Mouse (Mus musculus) hindbrain, embryonic 13.5 days (tissue): ENCODE measurements around the gene Sycp3. TPM values are rescaled to one million over a fixed set of nuclear protein-coding genes. Genes with fewer than 3 reads are reported as not detected.
"Not testable (repeated sequence)": the region's sequence is repeated elsewhere in the genome, so short reads cannot be mapped to it uniquely, and the experiment has no call there.

Source experiments
- ATAC-seq: fragments of 200-750 bp; cut with Nextera tagmentation; 2 replicates; pipeline ENCODE4 v1.8.0; 2017; ENCODE audit warnings: moderate TSS enrichment; ENCODE audit not compliant: low FRiP score
- H3K27ac ChIP-seq: fragments of 300-500 bp; sonication (generic); 2 replicates; pipeline ENCODE4 v1.5.1; 2015; ENCODE audit warnings: inconsistent platforms, mild to moderate bottlenecking, moderate library complexity
- H3K27me3 ChIP-seq: fragments of 300-500 bp; sonication (generic); 2 replicates; pipeline ENCODE4 v1.6.1; 2015; ENCODE audit warnings: mild to moderate bottlenecking, inconsistent platforms
- H3K36me3 ChIP-seq: fragments of 300-500 bp; sonication (generic); 2 replicates; pipeline ENCODE4 v1.6.1; 2015; ENCODE audit warnings: mild to moderate bottlenecking, inconsistent platforms
- H3K4me1 ChIP-seq: fragments of 300-500 bp; sonication (generic); replicated peaks from 2 replicates; pipeline ENCODE4 v1.6.1; 2015; ENCODE audit warnings: inconsistent platforms
- H3K4me2 ChIP-seq: fragments of 300-500 bp; sonication (generic); 2 replicates; pipeline ENCODE4 v1.6.1; 2015; ENCODE audit warnings: inconsistent platforms, mild to moderate bottlenecking, moderate library complexity
- H3K4me3 ChIP-seq: fragments of 300-500 bp; sonication (generic); 2 replicates; pipeline ENCODE4 v1.5.1; 2015; ENCODE audit warnings: mild to moderate bottlenecking, inconsistent platforms
- H3K9ac ChIP-seq: fragments of 300-500 bp; sonication (generic); 2 replicates; pipeline ENCODE4 v1.6.1; 2015; ENCODE audit warnings: mild to moderate bottlenecking, inconsistent platforms
- H3K9me3 ChIP-seq: fragments of 300-500 bp; sonication (generic); 2 replicates; pipeline ENCODE4 v1.6.1; 2016; ENCODE audit warnings: inconsistent platforms
- WGBS: fragments of 180-500 bp; shearing (Covaris S2); methylation state at CpG from one replicate; pipeline ENCODE4 v1.1.7; 2015; 5-methylcytosine and 5-hydroxymethylcytosine counted together
- polyA plus RNA-seq: library from polyadenylated mRNA; unstranded; fragments of >200 nt; fragmentation: Nextera tagmentation; extraction: Ambion mirVana; gene quantifications from 2 replicates; pipeline ENCODE4 v1.2.1, GENCODE M21; 2015

Sycp3 gene
- polyA plus RNA-seq, 1 experiment from 2014 or later, result 0.14 TPM

- H3K4me3 ChIP-seq, result no peak overlapping the region
- no peak overlapping the region for H3K4me2 ChIP-seq
- 50% methylated on average over 6 of the region's 6 CpGs for WGBS
- no peak for ATAC-seq
- H3K36me3 ChIP-seq, result no peaks in the 10 kb centered on the region
- no peak overlapping the region for H3K9ac ChIP-seq
- no peak overlapping the region for H3K27ac ChIP-seq
- H3K27me3 ChIP-seq, result no peaks in the 10 kb centered on the region
- H3K4me1 ChIP-seq, result no peaks in the 10 kb centered on the region
- H3K9me3 ChIP-seq, result no peaks in the 10 kb centered on the region
Measured at GRCm38 (mm10) chr10:88457816-88458215, 1.6 kb upstream of the Sycp3 start.

- WGBS, result 80% methylated on average over 18 of the region's 18 CpGs
- no peak overlapping the region for H3K9ac ChIP-seq
- no peaks in the 10 kb centered on the region for H3K4me1 ChIP-seq
- no peaks in the 10 kb centered on the region for H3K36me3 ChIP-seq
- ATAC-seq, result no peak
- no peaks in the 10 kb centered on the region for H3K9me3 ChIP-seq
- no peaks in the 10 kb centered on the region for H3K27me3 ChIP-seq
- H3K27ac ChIP-seq, result no peak overlapping the region
- no peak overlapping the region for H3K4me3 ChIP-seq
- H3K4me2 ChIP-seq, result no peak overlapping the region
Measured at GRCm38 (mm10) chr10:88460122-88460820, 902 bp downstream of the Sycp3 start.

GRCm38 (mm10) chr10:88482866-88483265 lies 23.5 kb downstream of the Sycp3 start:
- not testable (repeated sequence) for H3K27me3 ChIP-seq, H3K9ac ChIP-seq, H3K4me3 ChIP-seq, H3K9me3 ChIP-seq, ATAC-seq, H3K27ac ChIP-seq, H3K4me1 ChIP-seq, H3K4me2 ChIP-seq
- WGBS, result 94% methylated on average over 10 of the region's 10 CpGs
- H3K36me3 ChIP-seq, result peaks cover 12% of the 10 kb centered on the region; the same call in 1 of the 2 replicates

- Histone ChIP-seq H3K4me3 (no peak overlapping the region), H3K9ac (no peak overlapping the region), H3K27me3 (no peaks in the 10 kb centered on the region), H3K4me1 (no peaks in the 10 kb centered on the region), H3K36me3 (peaks cover 12% of the 10 kb centered on the region; the same call in 1 of the 2 replicates), H3K27ac (no peak overlapping the region), H3K9me3 (no peaks in the 10 kb centered on the region), H3K4me2 (no peak overlapping the region)
- no peak for ATAC-seq
- WGBS, result 94% methylated on average over 5 of the region's 5 CpGs
Measured at GRCm38 (mm10) chr10:88488629-88489028, 29.3 kb downstream of the Sycp3 start.

GRCm38 (mm10) chr10:88491632-88492031 lies 32.3 kb downstream of the Sycp3 start:
- no peak overlapping the region for H3K4me2 ChIP-seq

GRCm38 (mm10) chr10:88492658-88493057 lies 33.3 kb downstream of the Sycp3 start:
- Histone ChIP-seq H3K9ac (no peak overlapping the region), H3K36me3 (no peaks in the 10 kb centered on the region), H3K4me1 (no peaks in the 10 kb centered on the region), H3K27me3 (no peaks in the 10 kb centered on the region), H3K27ac (no peak overlapping the region), H3K9me3 (no peaks in the 10 kb centered on the region), H3K4me2 (no peak overlapping the region), H3K4me3 (no peak overlapping the region)
- ATAC-seq, result no peak
- WGBS, result 69% methylated on average over 8 of the region's 8 CpGs

More at GRCm38 (mm10) chr10:88491632-88492031, 32.3 kb downstream of the Sycp3 start:
- no peaks in the 10 kb centered on the region for H3K4me1 ChIP-seq
- H3K36me3 ChIP-seq, result no peaks in the 10 kb centered on the region
- H3K4me3 ChIP-seq, result no peak overlapping the region
- no peaks in the 10 kb centered on the region for H3K9me3 ChIP-seq
- 63% methylated on average over 7 of the region's 7 CpGs for WGBS
- H3K27ac ChIP-seq, result no peak overlapping the region
- no peak overlapping the region for H3K9ac ChIP-seq
- no peak for ATAC-seq
- H3K27me3 ChIP-seq, result no peaks in the 10 kb centered on the region

- H3K4me2 ChIP-seq, result no peak overlapping the region
- H3K36me3 ChIP-seq, result no peaks in the 10 kb centered on the region
- H3K4me1 ChIP-seq, result no peaks in the 10 kb centered on the region
- no peaks in the 10 kb centered on the region for H3K27me3 ChIP-seq
- H3K9me3 ChIP-seq, result no peaks in the 10 kb centered on the region
- H3K9ac ChIP-seq, result no peak overlapping the region
- no peak for ATAC-seq
- no peak overlapping the region for H3K4me3 ChIP-seq
- 78% methylated on average over 4 of the region's 4 CpGs for WGBS
- H3K27ac ChIP-seq, result no peak overlapping the region
Measured at GRCm38 (mm10) chr10:88494959-88495587, 35.7 kb downstream of the Sycp3 start.

- H3K36me3 ChIP-seq, result no peaks in the 10 kb centered on the region
- no peaks in the 10 kb centered on the region for H3K27me3 ChIP-seq
- ATAC-seq, result no peak
- no peak overlapping the region for H3K4me3 ChIP-seq
- no peak overlapping the region for H3K9ac ChIP-seq
- H3K9me3 ChIP-seq, result no peaks in the 10 kb centered on the region
- 73% methylated on average over 11 of the region's 11 CpGs for WGBS
- H3K4me1 ChIP-seq, result peaks cover 9% of the 10 kb centered on the region
- H3K4me2 ChIP-seq, result no peak overlapping the region
- H3K27ac ChIP-seq, result no peak overlapping the region
Measured at GRCm38 (mm10) chr10:88496864-88497564, 37.6 kb downstream of the Sycp3 start.

- H3K4me3 ChIP-seq, result no peak overlapping the region
- peaks cover 21% of the 10 kb centered on the region for H3K4me1 ChIP-seq
- no peaks in the 10 kb centered on the region for H3K36me3 ChIP-seq
- 63% methylated on average over 5 of the region's 5 CpGs for WGBS
- no peak overlapping the region for H3K4me2 ChIP-seq
- H3K27ac ChIP-seq, result no peak overlapping the region
- ATAC-seq, result no peak
- no peaks in the 10 kb centered on the region for H3K27me3 ChIP-seq
- H3K9ac ChIP-seq, result no peak overlapping the region
- H3K9me3 ChIP-seq, result no peaks in the 10 kb centered on the region
Measured at GRCm38 (mm10) chr10:88499993-88500392, 40.6 kb downstream of the Sycp3 start.

GRCm38 (mm10) chr10:88501370-88501769 lies 42.0 kb downstream of the Sycp3 start:
- no peaks in the 10 kb centered on the region for H3K36me3 ChIP-seq
- H3K4me3 ChIP-seq, result no peak overlapping the region
- H3K4me1 ChIP-seq, result peaks cover 21% of the 10 kb centered on the region
- H3K9ac ChIP-seq, result no peak overlapping the region
- WGBS, result 85% methylated on average over 10 of the region's 10 CpGs
- ATAC-seq, result no peak
- H3K27ac ChIP-seq, result no peak overlapping the region
- H3K9me3 ChIP-seq, result no peaks in the 10 kb centered on the region
- no peaks in the 10 kb centered on the region for H3K27me3 ChIP-seq
- no peak overlapping the region; the same call in 1 of the 2 replicates for H3K4me2 ChIP-seq

- 69% methylated on average over 13 of the region's 13 CpGs for WGBS
Measured at GRCm38 (mm10) chr10:88501886-88502765, 42.8 kb downstream of the Sycp3 start.

GRCm38 (mm10) chr10:88502919-88503318 lies 43.5 kb downstream of the Sycp3 start:
- H3K9ac ChIP-seq, result peak overlapping the region; percentile 89
- H3K4me1 ChIP-seq, result peaks cover 21% of the 10 kb centered on the region
- H3K27me3 ChIP-seq, result no peaks in the 10 kb centered on the region
- peak overlapping the region; percentile 80 for H3K4me2 ChIP-seq
- H3K27ac ChIP-seq, result peak overlapping the region; percentile 87
- H3K4me3 ChIP-seq, result peak overlapping the region; percentile 70
- no peaks in the 10 kb centered on the region for H3K36me3 ChIP-seq
- H3K9me3 ChIP-seq, result no peaks in the 10 kb centered on the region
- WGBS, result 60% methylated on average over 4 of the region's 4 CpGs
- no peak for ATAC-seq

More at GRCm38 (mm10) chr10:88501886-88502765, 42.8 kb downstream of the Sycp3 start:
- peak overlapping the region; percentile 70; the same call in 1 of the 2 replicates for H3K4me3 ChIP-seq
- ATAC-seq, result no peak
- no peaks in the 10 kb centered on the region for H3K36me3 ChIP-seq
- H3K4me1 ChIP-seq, result peaks cover 21% of the 10 kb centered on the region
- no peaks in the 10 kb centered on the region for H3K9me3 ChIP-seq
- H3K4me2 ChIP-seq, result peak overlapping the region; percentile 80
- H3K27me3 ChIP-seq, result no peaks in the 10 kb centered on the region
- no peak overlapping the region for H3K27ac ChIP-seq
- peak overlapping the region; percentile 26; the same call in 1 of the 2 replicates for H3K9ac ChIP-seq
